Mouse (Mus musculus) adrenal gland, postnatal 0 days (tissue): ENCODE measurements around the gene Phxr2. TPM values are rescaled to one million over a fixed set of nuclear protein-coding genes. Genes with fewer than 3 reads are reported as not detected.

ENCODE experiments used
- polyA plus RNA-seq: library from polyadenylated mRNA; unstranded; fragments of >200 nt; fragmentation: Nextera tagmentation; extraction: Ambion mirVana; gene quantifications from 2 replicates; pipeline ENCODE4 v1.2.1, GENCODE M21; 2015

Phxr2 gene
- polyA plus RNA-seq: not detected in 2 replicates

DNA sequence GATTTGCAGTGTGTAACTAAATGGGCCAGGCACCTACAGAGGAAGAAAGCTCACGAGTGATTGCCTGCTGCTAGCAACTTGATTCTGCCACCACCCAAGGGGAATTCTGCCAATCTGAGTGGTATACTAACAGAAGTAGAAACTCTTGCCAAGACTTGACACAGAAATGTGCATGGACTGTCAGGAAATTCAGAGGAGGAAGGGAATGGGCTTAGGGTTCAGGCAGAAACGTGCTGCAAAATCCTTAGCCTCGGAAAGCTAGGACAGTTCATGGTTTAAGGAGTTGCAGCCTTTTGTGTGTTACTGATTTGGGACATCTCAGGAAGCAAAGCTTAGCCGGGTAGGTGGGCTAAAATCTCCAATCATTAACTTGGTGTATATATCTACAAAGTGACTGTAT, at the start of gene Phxr2:
TSS of gene Phxr2 (minus strand) at position 101 of the 400 bp plus-strand sequence.

DNA sequence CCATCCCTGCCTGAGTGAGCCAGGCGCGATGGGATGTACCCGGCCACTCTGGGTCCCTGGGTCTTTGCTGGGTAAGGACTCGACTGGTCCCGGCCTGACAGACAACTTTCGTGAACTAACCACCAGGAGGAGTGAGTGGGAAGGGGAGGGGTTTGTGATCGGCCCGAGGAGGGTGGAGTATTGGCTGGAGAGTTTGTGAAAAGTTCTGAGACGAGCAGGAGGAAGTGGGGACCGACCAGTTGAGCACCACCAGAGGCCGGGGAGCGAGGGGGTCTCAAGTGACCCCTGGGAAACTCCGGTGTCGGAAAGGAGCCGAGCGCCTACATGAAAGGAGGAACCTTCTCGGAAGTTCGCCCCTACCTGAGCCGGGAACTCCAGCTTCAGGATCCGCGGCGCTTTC, 18.2 kb downstream of the Phxr2 start, which contains the start of gene Galnt4:
TSS of gene Galnt4 (plus strand) at position 196 of the 400 bp plus-strand sequence.

DNA sequence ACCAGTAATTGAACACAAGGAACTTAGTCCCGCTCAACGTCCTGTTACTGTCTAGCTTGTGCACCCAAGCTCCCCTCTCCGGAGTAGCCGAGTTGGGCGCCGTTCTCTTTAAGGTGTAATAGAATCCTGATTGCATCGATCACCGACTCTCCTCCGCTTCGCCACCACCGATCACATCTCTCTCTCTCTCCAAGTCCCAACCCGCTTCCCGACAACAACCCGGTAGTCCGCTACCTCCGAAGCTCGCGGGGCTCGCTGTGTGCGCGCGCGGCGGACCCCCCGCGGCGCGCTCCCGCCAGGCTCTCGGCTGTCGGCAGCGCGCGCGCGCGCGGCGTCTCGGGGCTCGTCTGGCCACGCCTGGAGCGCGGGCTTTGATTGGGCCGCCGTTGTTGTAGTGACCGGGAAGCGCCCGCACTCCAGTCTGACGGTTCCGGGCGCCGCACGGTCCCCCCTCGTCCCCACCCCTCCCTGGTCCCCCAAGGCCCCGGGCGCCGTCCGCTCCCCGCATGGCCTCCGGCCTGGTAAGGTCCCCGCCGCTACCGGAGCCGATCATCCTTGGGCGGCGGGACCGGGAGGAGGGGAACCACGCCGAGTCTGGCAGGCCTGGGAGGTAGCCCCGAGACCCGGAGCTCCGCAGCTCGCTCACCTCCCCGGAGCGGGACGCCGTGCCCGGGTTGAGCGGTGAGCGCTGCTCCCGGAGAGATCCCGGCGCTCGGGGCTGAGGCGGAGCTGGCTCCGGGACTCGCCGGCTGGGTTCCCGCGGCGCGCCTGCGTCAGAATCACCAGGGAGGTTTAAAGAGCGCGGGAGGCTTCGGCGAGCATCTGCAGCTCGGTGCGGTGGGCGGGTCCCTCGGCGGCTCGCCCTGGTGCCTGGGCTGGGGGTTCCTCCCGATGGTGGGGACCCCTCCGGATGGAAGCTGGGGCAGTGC, 19.2 kb downstream of the Phxr2 start, which contains the start of gene Poc1b:
TSS of gene Poc1b (plus strand) at position 334 of the 929 bp plus-strand sequence.

Other genes starting within 250 kb of the Phxr2 start
- gene Atp2b1, start 211.9 kb downstream of the Phxr2 start, polyA plus RNA-seq: 90.0 and 104 TPM in 2 replicates
- 7.5 and 10.2 TPM in 2 replicates for gene Poc1b, start 19.3 kb downstream of the Phxr2 start, polyA plus RNA-seq
- 3.6 and 4.0 TPM in 2 replicates for gene Galnt4, start 18.2 kb downstream of the Phxr2 start, polyA plus RNA-seq
- gene Dusp6, start 136.9 kb upstream of the Phxr2 start, polyA plus RNA-seq: 35.0 and 61.3 TPM in 2 replicates